ENCODE assay signal across 11 mouse cellular contexts in the genomic region with DNA sequence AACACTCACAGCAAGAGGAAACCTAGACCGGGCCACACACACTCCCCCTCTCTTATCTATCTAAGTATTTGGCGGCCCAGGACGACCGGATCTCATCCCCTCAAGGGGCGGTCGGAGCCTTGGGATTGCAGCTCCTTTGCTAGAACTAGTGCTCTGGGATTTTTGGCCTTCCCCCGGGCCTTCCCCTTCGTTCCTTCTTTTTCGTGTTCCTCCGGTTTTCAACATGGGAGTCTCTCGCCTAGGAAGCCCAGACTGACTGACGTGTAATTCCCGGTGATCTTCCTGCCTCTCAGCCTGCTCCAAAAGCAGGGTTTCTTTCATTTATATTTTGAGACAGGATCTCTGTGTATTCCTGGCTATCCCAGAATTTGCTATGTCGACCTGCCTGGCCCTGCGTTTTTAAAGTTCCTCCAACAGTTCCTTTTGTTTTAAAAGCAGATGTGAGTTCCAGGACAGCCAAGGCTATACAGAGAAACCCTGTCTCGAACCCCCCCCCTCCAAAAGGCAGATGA. TPM values are rescaled to one million over a fixed set of nuclear protein-coding genes. Genes with fewer than 3 reads are reported as not detected.
DNase-seq lines count a peak whose midpoint lies in the region; ATAC-seq and TF ChIP-seq lines count a peak whose summit lies in the region.
"Not testable (repeated sequence)": the region's sequence is repeated elsewhere in the genome, so short reads cannot be mapped to it uniquely, and the experiment has no call there.
"Had no signal": no experiment of that assay in that cellular context is flagged by ENCODE, and none has a peak within 500 bp of the region (broad histone marks: within the 10 kb centered on the region; RNA-seq: fewer than 3 reads in every experiment).

No protein-coding gene starts in this region.

- intact Hi-C loops in heart, adult 2 months (cut with DNase I), result not testable (repeated sequence)

- not testable (repeated sequence) for H3K9ac ChIP-seq in embryonic facial prominence, embryonic 15.5 days
- peak overlapping the region; percentile 66 for H3K9ac ChIP-seq in heart, adult 2 months (ENCODE audit: low read depth, low read length)
- H3K9ac ChIP-seq in hindbrain, embryonic 15.5 days, result peak overlapping the region; percentile 33
- peak overlapping the region; percentile 42 for H3K9ac ChIP-seq in lung, embryonic 14.5 days
- peak overlapping the region; percentile 56 for H3K9ac ChIP-seq in stomach, postnatal 0 days (ENCODE audit: low read length)

- not testable (repeated sequence) for H3K4me1 ChIP-seq in embryonic facial prominence, embryonic 15.5 days; heart, adult 2 months (ENCODE audit: control insufficient read depth, insufficient read depth, low read length); limb, embryonic 10.5 days; lung, embryonic 14.5 days (ENCODE audit: insufficient read depth); stomach, postnatal 0 days (replicated peaks; ENCODE audit: control insufficient read depth, insufficient read depth)
- peaks cover 14% of the 10 kb centered on the region for H3K4me1 ChIP-seq in hindbrain, embryonic 15.5 days (replicated peaks)

- not testable (repeated sequence) for ATAC-seq in embryonic facial prominence, embryonic 15.5 days (ENCODE audit: insufficient number of reproducible peaks, low FRiP score, low TSS enrichment, low read depth); hindbrain, embryonic 15.5 days (ENCODE audit: low FRiP score, low read depth); lung, embryonic 14.5 days (ENCODE audit: insufficient read depth); stomach, postnatal 0 days (ENCODE audit: low FRiP score, low TSS enrichment)

- H3K9me3 ChIP-seq in embryonic facial prominence, embryonic 15.5 days (replicated peaks); hindbrain, embryonic 15.5 days; limb, embryonic 10.5 days (replicated peaks); lung, embryonic 14.5 days (ENCODE audit: low read depth, low read length); stomach, postnatal 0 days (ENCODE audit: control insufficient read depth, low read length): not testable (repeated sequence)

- not testable (repeated sequence) for TF ChIP-seq POLR2A in heart, adult 2 months (IDR thresholded peaks at IDR 0.05; ENCODE audit: insufficient read depth, low read depth, low read length)

- H3K79me2 ChIP-seq in heart, adult 2 months (replicated peaks; ENCODE audit: control insufficient read depth, insufficient read depth, low read length), result not testable (repeated sequence)

- DNase-seq in NIH3T3 (ENCODE audit: low read depth), result peak; percentile 40
- DNase-seq in heart, adult 2 months; limb, embryonic 10.5 days (ENCODE audit: low spot score); lung, embryonic 14.5 days; stomach, postnatal 0 days (ENCODE audit: low spot score): not testable (repeated sequence)
- peak; percentile 39 for DNase-seq in naive thymus-derived CD4-positive, alpha-beta T cell, adult 2 months (ENCODE audit: low read depth)

- TF ChIP-seq CTCF in heart, adult 2 months (IDR thresholded peaks at IDR 0.05); lung, embryonic 14.5 days (IDR thresholded peaks at IDR 0.05; ENCODE audit: low read depth); stomach, postnatal 0 days (IDR thresholded peaks at IDR 0.05; ENCODE audit: low read depth): not testable (repeated sequence)

- peak overlapping the region; percentile 94 for H3K27ac ChIP-seq in embryonic facial prominence, embryonic 15.5 days (replicated peaks)
- H3K27ac ChIP-seq in heart, adult 2 months, result peak overlapping the region; percentile 92
- peak overlapping the region; percentile 89 for H3K27ac ChIP-seq in hindbrain, embryonic 15.5 days (replicated peaks)
- H3K27ac ChIP-seq in limb, embryonic 10.5 days, result peak overlapping the region; percentile 92
- H3K27ac ChIP-seq in lung, embryonic 14.5 days (ENCODE audit: low read depth), result peak overlapping the region; percentile 90
- peak overlapping the region; percentile 88 for H3K27ac ChIP-seq in stomach, postnatal 0 days (replicated peaks)

- not testable (repeated sequence) for TF ChIP-seq EP300 in heart, adult 2 months (IDR thresholded peaks at IDR 0.05; ENCODE audit: insufficient read depth, low read depth, low read length); stomach, postnatal 0 days (optimal IDR thresholded peaks at IDR 0.05)

- peak overlapping the region; percentile 39 for H3K4me3 ChIP-seq in embryonic facial prominence, embryonic 15.5 days (replicated peaks)
- H3K4me3 ChIP-seq in heart, adult 2 months, result peak overlapping the region; percentile 39; the same call in 1 of the 2 replicates
- H3K4me3 ChIP-seq in hindbrain, embryonic 15.5 days, result peak overlapping the region; percentile 29
- H3K4me3 ChIP-seq in limb, embryonic 10.5 days, result peak overlapping the region; percentile 37
- peak overlapping the region; percentile 18; the same call in 1 of the 2 replicates for H3K4me3 ChIP-seq in lung, embryonic 14.5 days (ENCODE audit: low read depth, low read length)
- H3K4me3 ChIP-seq in stomach, postnatal 0 days (ENCODE audit: low read depth, low read length), result peak overlapping the region; percentile 13; the same call in 1 of the 2 replicates

- 9% methylated on average over 16 of the region's 16 CpGs for WGBS in embryonic facial prominence, embryonic 15.5 days
- 10% methylated on average over 16 of the region's 16 CpGs for WGBS in heart, adult 2 months
- 13% methylated on average over 15 of the region's 16 CpGs for WGBS in hindbrain, embryonic 15.5 days
- whole genome bisulfite sequencing in limb, embryonic 10.5 days, result 17% methylated on average over 16 of the region's 16 CpGs
- WGBS in lung, embryonic 14.5 days, result 8% methylated on average over 16 of the region's 16 CpGs
- WGBS in stomach, postnatal 0 days, result 11% methylated on average over 11 of the region's 16 CpGs

- H3K4me2 ChIP-seq in embryonic facial prominence, embryonic 15.5 days (replicated peaks), result peak overlapping the region; percentile 45
- peak overlapping the region; percentile 48 for H3K4me2 ChIP-seq in hindbrain, embryonic 15.5 days
- peak overlapping the region; percentile 54 for H3K4me2 ChIP-seq in lung, embryonic 14.5 days
- H3K4me2 ChIP-seq in stomach, postnatal 0 days (replicated peaks; ENCODE audit: low read depth), result peak overlapping the region; percentile 43

- not testable (repeated sequence) for H3K36me3 ChIP-seq in embryonic facial prominence, embryonic 15.5 days; heart, adult 2 months (ENCODE audit: control insufficient read depth, insufficient read depth, low read length); hindbrain, embryonic 15.5 days; limb, embryonic 10.5 days; lung, embryonic 14.5 days (ENCODE audit: insufficient read depth); stomach, postnatal 0 days (ENCODE audit: control insufficient read depth, insufficient read depth, low read length)

- H3K27me3 ChIP-seq in embryonic facial prominence, embryonic 15.5 days; heart, adult 2 months (ENCODE audit: control insufficient read depth, insufficient read depth, low read length); hindbrain, embryonic 15.5 days; limb, embryonic 10.5 days (ENCODE audit: low read depth, poor library complexity, severe bottlenecking); lung, embryonic 14.5 days (ENCODE audit: insufficient read depth, low read length); stomach, postnatal 0 days (ENCODE audit: control insufficient read depth, insufficient read depth, low read length): not testable (repeated sequence)

RNA-seq across cellular contexts. Expression of gene Arl4d, which starts 19.0 kb away (rescaled TPM):
- 6.0 and 6.9 TPM in 2 replicates for polyA plus RNA-seq in embryonic facial prominence, embryonic 15.5 days (2015; fragmentation: Nextera tagmentation; extraction: Ambion mirVana)
- total RNA-seq in heart, adult 2 months (2021), result 10 to 100 TPM; 18.9 to 23.5 TPM
- polyA plus RNA-seq in heart, adult 2 months (2012; rRNA removed), result 23.4 and 27.8 TPM in 2 replicates
- polyA plus RNA-seq in hindbrain, embryonic 15.5 days (2015; fragmentation: Nextera tagmentation; extraction: Ambion mirVana), result 5.6 and 7.6 TPM in 2 replicates
- polyA plus RNA-seq in limb, embryonic 10.5 days (2016; fragmentation: Nextera tagmentation; extraction: Ambion mirVana), result 1.9 and 2.4 TPM in 2 replicates
- polyA plus RNA-seq in lung, embryonic 14.5 days (2014; fragmentation: Nextera tagmentation; extraction: Ambion mirVana), result 2.1 and 2.8 TPM in 2 replicates
- polyA plus RNA-seq in stomach, postnatal 0 days (2015; fragmentation: Nextera tagmentation; extraction: Ambion mirVana), result 9.5 and 10.0 TPM in 2 replicates

RNA-seq across cellular contexts. Expression of gene Rdm1, which starts 19.3 kb away (rescaled TPM):
- 51.1 and 54.6 TPM in 2 replicates for polyA plus RNA-seq in embryonic facial prominence, embryonic 15.5 days (2015; fragmentation: Nextera tagmentation; extraction: Ambion mirVana)
- 10 to 100 TPM; 45.6 to 49.5 TPM for total RNA-seq in heart, adult 2 months (2021)
- polyA plus RNA-seq in heart, adult 2 months (2012; rRNA removed), result 42.3 and 49.8 TPM in 2 replicates
- polyA plus RNA-seq in hindbrain, embryonic 15.5 days (2015; fragmentation: Nextera tagmentation; extraction: Ambion mirVana), result 17.9 and 19.8 TPM in 2 replicates
- 18.7 and 22.3 TPM in 2 replicates for polyA plus RNA-seq in limb, embryonic 10.5 days (2016; fragmentation: Nextera tagmentation; extraction: Ambion mirVana)
- 33.1 and 33.4 TPM in 2 replicates for polyA plus RNA-seq in lung, embryonic 14.5 days (2014; fragmentation: Nextera tagmentation; extraction: Ambion mirVana)
- polyA plus RNA-seq in stomach, postnatal 0 days (2015; fragmentation: Nextera tagmentation; extraction: Ambion mirVana), result 18.9 and 20.9 TPM in 2 replicates

RNA-seq across cellular contexts. Expression of gene Gm11634, which starts 47.3 kb away (rescaled TPM):
- not detected in 2 replicates for polyA plus RNA-seq in embryonic facial prominence, embryonic 15.5 days (2015; fragmentation: Nextera tagmentation; extraction: Ambion mirVana)
- not detected for total RNA-seq in heart, adult 2 months (2021)
- polyA plus RNA-seq in heart, adult 2 months (2012; rRNA removed), result not detected in 2 replicates
- not detected in 2 replicates for polyA plus RNA-seq in hindbrain, embryonic 15.5 days (2015; fragmentation: Nextera tagmentation; extraction: Ambion mirVana)
- not detected in 2 replicates for polyA plus RNA-seq in limb, embryonic 10.5 days (2016; fragmentation: Nextera tagmentation; extraction: Ambion mirVana)
- polyA plus RNA-seq in lung, embryonic 14.5 days (2014; fragmentation: Nextera tagmentation; extraction: Ambion mirVana), result not detected in 2 replicates
- polyA plus RNA-seq in stomach, postnatal 0 days (2015; fragmentation: Nextera tagmentation; extraction: Ambion mirVana), result 0.13 TPM in 1 of 2 replicates, not detected in the other
- total RNA-seq: layer of hippocampus, postnatal 10 days; monocyte, adult 5-6 weeks had no signal
- polyA plus RNA-seq: frontal cortex, adult 2 months had no signal
